Mouse (Mus musculus): ENCODE measurements around the gene Usp6nl. TPM values are rescaled to one million over a fixed set of nuclear protein-coding genes. Genes with fewer than 3 reads are reported as not detected.

Usp6nl gene
- polyA plus RNA-seq, 1 experiment, result not detected

- Histone ChIP-seq H3K4me1 (ENCODE audit: control insufficient read depth, insufficient read depth, low read length) (peaks cover 31% of the 10 kb centered on the region), H3K4me3 (ENCODE audit: insufficient read depth, low read depth, low read length) (no peak overlapping the region), H3K27ac (ENCODE audit: insufficient read depth, low read depth, low read length) (no peak overlapping the region)
- 91% methylated on average over 5 of the region's 5 CpGs for WGBS
- TF ChIP-seq POLR2A (IDR thresholded peaks at IDR 0.05; ENCODE audit: insufficient read depth, low read depth, low read length), result no peak
- TF ChIP-seq CTCF (IDR thresholded peaks at IDR 0.05; ENCODE audit: insufficient read depth, low read depth, low read length), result no peak
Measured at GRCm38 (mm10) chr2:6479620-6480019, 157.2 kb downstream of the Usp6nl start.

- H3K4me3 ChIP-seq (ENCODE audit: insufficient read depth, low read depth, low read length), result no peak overlapping the region
- 95% methylated on average over 8 of the region's 8 CpGs for WGBS
- H3K4me1 ChIP-seq (ENCODE audit: control insufficient read depth, insufficient read depth, low read length), result peaks cover 31% of the 10 kb centered on the region
- TF ChIP-seq CTCF (IDR thresholded peaks at IDR 0.05; ENCODE audit: insufficient read depth, low read depth, low read length), result no peak
- TF ChIP-seq POLR2A (IDR thresholded peaks at IDR 0.05; ENCODE audit: insufficient read depth, low read depth, low read length), result no peak
- H3K27ac ChIP-seq (ENCODE audit: insufficient read depth, low read depth, low read length), result no peak overlapping the region
Measured at GRCm38 (mm10) chr2:6481966-6482365, 159.5 kb downstream of the Usp6nl start.

DNA sequence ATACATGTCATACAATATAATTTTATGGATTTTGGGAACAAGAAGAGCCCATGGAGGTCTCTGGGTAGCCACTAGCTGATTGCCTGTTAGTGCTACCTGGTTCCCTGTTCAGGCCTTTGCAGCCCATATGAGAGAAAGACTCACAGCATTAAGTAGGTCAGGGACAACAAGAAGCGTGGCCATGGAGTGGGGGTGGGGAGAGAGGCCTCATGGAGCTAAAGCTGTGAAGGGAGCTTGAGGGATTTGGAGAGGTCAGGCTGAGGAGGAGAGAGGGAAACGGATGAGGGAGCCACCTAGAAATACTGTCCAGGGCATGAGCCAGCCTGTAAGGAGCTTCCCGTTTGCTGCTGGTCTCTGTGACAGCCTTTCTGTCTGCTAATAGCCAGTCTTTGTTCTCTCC lies 159.9 kb downstream of the Usp6nl start:
- Histone ChIP-seq H3K27ac (ENCODE audit: insufficient read depth, low read depth, low read length) (no peak overlapping the region), H3K4me3 (ENCODE audit: insufficient read depth, low read depth, low read length) (no peak overlapping the region), H3K4me1 (ENCODE audit: control insufficient read depth, insufficient read depth, low read length) (peaks cover 31% of the 10 kb centered on the region)
- WGBS, result 69% methylated on average over 3 of the region's 3 CpGs
- TF ChIP-seq CTCF (IDR thresholded peaks at IDR 0.05; ENCODE audit: insufficient read depth, low read depth, low read length), result no peak
- TF ChIP-seq POLR2A (IDR thresholded peaks at IDR 0.05; ENCODE audit: insufficient read depth, low read depth, low read length), result no peak

GRCm38 (mm10) chr2:6483081-6483992 lies 160.9 kb downstream of the Usp6nl start:
- Histone ChIP-seq H3K4me1 (ENCODE audit: control insufficient read depth, insufficient read depth, low read length) (peaks cover 27% of the 10 kb centered on the region), H3K4me3 (ENCODE audit: insufficient read depth, low read depth, low read length) (no peak overlapping the region), H3K27ac (ENCODE audit: insufficient read depth, low read depth, low read length) (no peak overlapping the region)
- 46% methylated on average over 8 of the region's 8 CpGs for WGBS
- TF ChIP-seq CTCF (IDR thresholded peaks at IDR 0.05; ENCODE audit: insufficient read depth, low read depth, low read length) (no peak), POLR2A (IDR thresholded peaks at IDR 0.05; ENCODE audit: insufficient read depth, low read depth, low read length) (no peak)

- WGBS, result 85% methylated on average over 3 of the region's 3 CpGs
- Histone ChIP-seq H3K4me3 (ENCODE audit: insufficient read depth, low read depth, low read length) (no peak overlapping the region), H3K4me1 (ENCODE audit: control insufficient read depth, insufficient read depth, low read length) (peaks cover 19% of the 10 kb centered on the region), H3K27ac (ENCODE audit: insufficient read depth, low read depth, low read length) (no peak overlapping the region)
- no peak for TF ChIP-seq CTCF (IDR thresholded peaks at IDR 0.05; ENCODE audit: insufficient read depth, low read depth, low read length)
- no peak for TF ChIP-seq POLR2A (IDR thresholded peaks at IDR 0.05; ENCODE audit: insufficient read depth, low read depth, low read length)
Measured at GRCm38 (mm10) chr2:6484179-6484578, 161.7 kb downstream of the Usp6nl start.

DNA sequence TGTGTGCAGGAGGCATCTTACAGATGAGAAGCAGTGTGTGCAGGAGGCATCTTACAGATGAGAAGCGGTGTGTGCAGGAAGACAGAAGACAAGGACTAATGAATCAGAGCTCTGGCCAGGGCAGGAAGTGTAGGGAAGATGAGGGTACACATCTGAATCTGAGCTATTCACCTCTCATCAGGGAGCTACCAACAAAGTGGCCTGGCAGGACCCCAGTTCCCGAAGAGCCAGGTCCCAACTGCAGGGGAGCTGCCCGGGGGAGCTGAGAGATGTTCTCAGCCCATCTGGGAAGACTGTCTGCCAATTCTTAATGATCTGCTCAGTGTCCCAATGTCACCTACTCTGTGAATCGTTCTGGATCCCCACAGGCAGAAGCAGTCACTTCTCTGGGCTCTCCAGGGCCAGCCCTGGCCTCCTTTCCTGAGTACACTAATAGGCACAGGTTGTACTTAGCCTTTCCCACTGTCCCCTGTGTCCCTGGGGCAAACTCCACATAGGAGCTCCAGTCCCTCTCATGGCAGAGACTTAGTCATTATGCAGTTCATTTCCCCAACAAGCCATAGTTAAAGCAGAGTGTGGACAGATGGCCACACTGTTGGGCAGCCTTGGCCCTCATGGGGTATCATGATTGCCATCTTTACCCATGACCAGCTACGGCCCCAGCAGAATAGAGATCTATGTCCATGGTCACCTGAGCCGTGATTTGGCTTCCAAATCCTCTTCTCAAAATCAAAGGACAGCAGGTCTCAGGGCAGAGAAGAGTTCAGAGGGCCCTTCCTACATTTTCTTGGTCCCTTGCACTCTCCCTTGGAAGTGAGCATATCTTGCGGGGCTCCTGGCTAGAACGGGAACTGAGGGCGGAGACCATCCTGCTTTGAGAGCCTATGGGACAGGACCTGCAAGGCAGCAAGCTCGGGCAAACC lies 165.4 kb downstream of the Usp6nl start:
- no peak overlapping the region for H3K27ac ChIP-seq (ENCODE audit: insufficient read depth, low read depth, low read length)
- TF ChIP-seq POLR2A (IDR thresholded peaks at IDR 0.05; ENCODE audit: insufficient read depth, low read depth, low read length) (no peak), CTCF (IDR thresholded peaks at IDR 0.05; ENCODE audit: insufficient read depth, low read depth, low read length) (no peak)
- peaks cover 9% of the 10 kb centered on the region for H3K4me1 ChIP-seq (ENCODE audit: control insufficient read depth, insufficient read depth, low read length)
- no peak overlapping the region for H3K4me3 ChIP-seq (ENCODE audit: insufficient read depth, low read depth, low read length)
- WGBS, result 88% methylated on average over 10 of the region's 10 CpGs

GRCm38 (mm10) chr2:6488489-6489056 lies 166.1 kb downstream of the Usp6nl start:
- no peak overlapping the region for H3K27ac ChIP-seq (ENCODE audit: insufficient read depth, low read depth, low read length)
- H3K4me1 ChIP-seq (ENCODE audit: control insufficient read depth, insufficient read depth, low read length), result peaks cover 7% of the 10 kb centered on the region
- H3K4me3 ChIP-seq (ENCODE audit: insufficient read depth, low read depth, low read length), result no peak overlapping the region
- TF ChIP-seq POLR2A (IDR thresholded peaks at IDR 0.05; ENCODE audit: insufficient read depth, low read depth, low read length) (no peak), CTCF (IDR thresholded peaks at IDR 0.05; ENCODE audit: insufficient read depth, low read depth, low read length) (no peak)
- WGBS, result 89% methylated on average over 14 of the region's 14 CpGs

- TF ChIP-seq POLR2A (IDR thresholded peaks at IDR 0.05; ENCODE audit: insufficient read depth, low read depth, low read length), result no peak
- TF ChIP-seq CTCF (IDR thresholded peaks at IDR 0.05; ENCODE audit: insufficient read depth, low read depth, low read length), result no peak
- Histone ChIP-seq H3K4me1 (ENCODE audit: control insufficient read depth, insufficient read depth, low read length) (no peaks in the 10 kb centered on the region), H3K4me3 (ENCODE audit: insufficient read depth, low read depth, low read length) (no peak overlapping the region), H3K27ac (ENCODE audit: insufficient read depth, low read depth, low read length) (no peak overlapping the region)
- 93% methylated on average over 6 of the region's 6 CpGs for WGBS
Measured at GRCm38 (mm10) chr2:6490076-6490475, 167.6 kb downstream of the Usp6nl start.
